Mouse (Mus musculus) mesoderm, embryonic 11.5 days (tissue): ENCODE results near the gene Gm6657.
A peak's percentile ranks its signal among the peaks of the same experiment; 100 is the strongest.

Experiments used
- DNase-seq: peaks from one replicate; pipeline ENCODE4 v3.0.0-alpha.2; 2012; ENCODE audit warnings: low read depth, low spot score

Gm6657 gene

DNA sequence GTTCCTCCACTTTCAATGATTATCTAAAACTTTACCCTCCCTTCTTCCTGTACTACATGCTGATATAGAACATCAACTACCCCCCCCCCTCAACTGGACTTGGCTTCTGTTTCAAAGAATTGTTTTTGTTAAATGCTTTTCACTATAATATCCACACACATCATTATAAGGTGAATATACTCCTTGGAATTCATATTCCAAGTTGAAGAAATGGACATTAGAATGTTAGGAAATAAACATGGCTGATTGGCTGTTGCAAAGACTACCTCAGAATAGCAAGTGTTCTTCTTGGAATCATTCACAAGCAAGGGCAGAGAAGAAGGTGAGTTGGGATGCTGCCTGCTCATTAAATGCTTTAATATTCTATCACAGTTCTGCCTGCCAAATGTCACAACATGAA is at the start of gene Gm6657:
Gene Gm6657, plus strand, starts transcription at position 301 of the 400 bp plus-strand sequence.
- DNase-seq: no peak

DNA sequence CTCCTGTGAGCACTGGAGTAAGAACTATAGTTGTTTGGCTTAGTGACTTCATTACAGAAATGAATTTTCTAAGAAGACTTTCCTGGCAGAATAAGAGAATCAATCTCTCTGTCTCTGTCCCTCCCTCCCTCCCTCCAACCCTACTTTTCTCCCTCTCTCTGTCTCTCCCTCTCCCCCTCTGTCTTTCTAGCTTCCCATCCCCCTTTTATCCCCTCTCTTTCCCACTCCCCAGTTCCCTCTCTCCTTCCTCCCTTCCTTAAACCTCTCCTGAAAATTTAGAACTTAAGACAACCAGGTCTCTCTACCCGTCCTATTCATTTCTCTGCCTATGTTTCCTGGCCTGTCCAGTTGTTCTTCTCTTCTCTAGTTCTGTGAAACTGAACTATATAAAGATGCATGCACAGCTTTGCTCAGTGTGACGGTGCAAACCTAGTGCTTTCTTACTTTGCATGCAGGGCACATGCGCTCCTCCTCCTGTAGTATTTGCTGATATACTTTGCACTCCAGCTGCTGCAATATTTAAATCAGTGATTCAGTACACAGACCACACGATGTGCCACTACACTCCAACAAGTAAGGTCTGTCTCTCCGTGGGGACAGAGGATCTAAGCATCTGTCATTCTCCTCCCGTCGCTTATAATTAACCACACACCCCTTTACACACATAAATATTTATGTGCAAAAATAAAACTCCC is 40.6 kb upstream of the Gm6657 start:
- peak; percentile 12 for DNase-seq

DNA sequence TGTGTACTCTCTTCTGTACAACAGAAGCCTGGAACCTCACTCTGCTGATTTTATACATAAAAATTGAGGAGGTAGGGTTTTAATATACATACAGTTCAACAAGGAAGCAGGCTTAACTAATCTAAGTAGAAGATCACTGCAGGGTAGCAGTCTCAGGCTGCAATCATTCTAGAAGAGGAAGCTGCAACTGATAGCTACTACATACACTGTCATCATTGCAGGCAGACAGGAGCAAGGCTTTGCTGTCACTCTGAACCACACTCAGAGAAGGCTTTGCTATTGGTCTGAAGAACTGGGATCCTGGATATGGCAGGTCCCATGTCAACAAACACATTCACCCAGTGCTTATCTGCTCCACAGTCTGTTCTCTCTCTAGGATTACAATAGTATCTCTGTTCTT is 23.9 kb upstream of the Gm6657 start:
- no peak for DNase-seq

DNA sequence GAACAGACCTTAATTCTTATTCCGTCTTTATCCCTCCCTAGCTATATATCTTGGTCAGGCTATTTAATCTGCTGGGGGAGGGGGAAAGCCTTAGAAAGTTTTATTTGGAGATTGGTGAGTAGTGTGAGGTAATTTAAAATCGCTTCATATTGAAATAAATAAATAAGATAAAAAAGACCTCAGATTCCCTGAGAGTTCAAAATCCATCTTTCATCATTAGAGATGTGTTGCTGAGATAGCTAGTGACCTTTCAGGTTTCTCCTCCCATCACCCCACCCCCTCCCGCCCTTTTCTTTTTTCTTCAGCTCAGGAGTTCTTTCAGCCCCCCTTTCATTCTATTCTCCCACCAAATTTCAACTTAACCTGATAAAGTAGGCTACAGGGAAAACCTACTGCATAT is 20.1 kb upstream of the Gm6657 start:
- DNase-seq: no peak

DNA sequence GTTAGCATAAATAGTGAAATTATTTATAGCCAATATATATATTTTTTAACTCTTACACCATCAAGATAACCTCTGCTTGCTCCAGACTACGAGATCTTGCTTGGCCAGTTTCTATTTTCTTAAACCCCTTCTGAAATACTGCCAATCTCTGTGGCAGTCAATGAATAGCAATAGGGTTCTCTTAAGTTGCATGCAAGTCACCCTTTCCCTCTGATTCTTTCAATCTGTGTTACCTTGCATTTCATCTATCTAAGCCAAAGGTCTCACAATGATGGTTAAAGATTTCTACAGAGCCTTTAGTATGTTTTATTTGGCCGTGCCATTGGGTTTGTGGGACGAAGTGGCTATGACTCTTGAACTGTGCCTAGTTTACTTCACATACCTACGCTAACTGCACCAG is 19.4 kb upstream of the Gm6657 start:
- DNase-seq: no peak

DNA sequence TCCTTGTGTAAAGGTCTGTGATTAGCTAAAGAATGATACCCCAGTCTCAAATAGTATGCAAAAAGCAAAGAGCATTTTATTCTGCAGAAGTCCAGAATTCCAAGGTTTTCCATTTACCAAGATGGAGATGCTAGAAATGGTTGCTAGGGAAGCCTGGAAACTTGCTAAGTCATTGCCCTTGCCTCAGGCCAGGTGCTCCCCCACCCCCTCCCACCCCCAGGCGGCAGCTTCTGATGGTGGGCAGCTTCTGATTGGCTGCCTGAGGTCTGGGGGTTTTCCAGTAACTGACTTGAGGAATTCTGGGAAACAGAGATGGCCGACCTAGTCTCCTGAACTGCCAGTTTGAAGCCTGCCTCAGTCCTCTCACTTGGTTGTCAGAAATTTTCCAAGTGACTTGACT is 12.6 kb upstream of the Gm6657 start:
- DNase-seq: no peak

DNA sequence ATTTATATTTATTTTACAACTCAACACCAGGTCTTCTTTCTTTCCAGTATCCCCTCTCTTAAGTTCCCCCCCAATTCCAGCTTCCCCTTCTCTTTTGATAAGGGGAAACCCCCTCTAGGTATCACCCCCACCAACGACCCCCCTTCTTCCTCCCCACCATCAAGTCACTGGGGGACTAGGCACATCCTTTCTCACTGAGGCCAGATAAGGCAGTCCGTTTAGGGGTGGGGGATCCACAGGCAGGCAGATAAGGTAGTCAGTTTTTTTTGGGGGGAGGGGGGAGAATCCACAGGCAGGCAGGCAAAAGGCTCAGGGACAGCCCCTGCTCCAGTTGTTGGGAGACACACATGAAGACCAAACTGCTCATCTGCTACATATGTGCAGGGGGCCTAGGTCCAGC is 1.3 kb downstream of the Gm6657 start:
- no peak for DNase-seq

DNA sequence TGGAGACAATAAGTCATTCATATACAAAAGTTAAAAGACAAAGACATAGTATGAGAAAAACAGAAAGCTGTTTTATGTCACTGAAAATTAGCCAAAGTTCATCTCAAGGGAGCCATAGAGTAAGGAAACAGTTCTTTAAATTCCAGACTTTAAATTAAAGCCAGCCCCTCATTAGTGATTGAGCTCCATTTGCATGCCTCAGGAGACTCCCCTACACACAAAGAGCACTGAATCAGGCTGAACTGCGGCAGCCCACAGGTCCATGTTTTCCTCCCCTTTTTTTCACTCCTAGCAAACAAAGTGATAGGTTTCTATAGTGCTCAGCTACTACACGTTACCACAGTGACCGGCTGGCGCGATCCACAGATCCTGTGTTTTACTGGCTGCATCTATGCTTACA is 9.6 kb downstream of the Gm6657 start:
- no peak for DNase-seq

DNA sequence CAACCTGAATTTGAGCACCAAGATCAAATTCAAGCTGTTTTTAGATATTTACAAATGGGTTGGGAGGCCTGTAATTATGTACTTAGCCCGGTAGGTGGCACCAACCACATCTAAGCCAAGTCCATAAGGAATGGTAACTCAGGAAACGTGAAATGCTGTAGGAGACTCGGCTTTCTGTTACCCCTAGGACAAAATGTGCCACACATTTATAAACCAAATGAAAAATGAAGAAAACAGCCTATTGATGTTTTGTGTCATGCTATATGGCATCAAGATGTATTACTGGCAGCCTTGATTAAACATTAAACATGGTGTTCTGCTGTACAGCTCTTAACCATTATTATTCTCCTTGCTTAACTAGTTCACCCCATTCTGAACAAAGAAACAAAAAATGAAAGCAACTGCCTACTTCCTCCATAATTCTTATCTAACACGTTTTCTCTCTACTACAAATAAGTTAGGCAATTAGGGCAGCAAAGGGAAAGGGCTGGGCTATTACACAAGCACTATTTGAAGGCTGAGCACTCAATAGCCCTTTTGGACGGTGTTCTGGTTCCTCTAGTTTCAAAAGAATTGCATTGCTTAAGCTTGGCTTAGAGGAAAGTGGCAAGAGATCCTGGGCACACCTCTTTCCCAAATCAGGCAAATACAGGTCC is 12.0 kb downstream of the Gm6657 start:
- peak; percentile 71 for DNase-seq

DNA sequence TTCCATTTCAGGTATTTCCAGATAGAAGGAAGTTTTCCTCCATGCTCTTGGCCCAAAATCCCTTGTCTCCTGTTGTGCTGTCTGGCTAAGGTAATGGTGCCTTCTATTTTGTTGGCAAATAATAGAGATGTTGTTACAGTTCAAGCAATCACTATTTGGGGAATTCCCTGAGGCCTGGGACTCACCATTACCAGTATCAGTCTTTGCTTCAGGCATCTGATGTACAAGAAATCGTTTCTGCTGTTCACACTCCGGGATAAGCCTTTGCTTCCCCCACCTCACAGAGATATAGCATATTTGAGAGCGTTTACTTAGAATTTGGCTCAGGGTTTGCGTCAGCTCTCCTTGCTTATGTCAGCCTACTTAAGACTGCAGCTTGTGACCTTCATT is 12.5 kb downstream of the Gm6657 start:
- no peak for DNase-seq

DNA sequence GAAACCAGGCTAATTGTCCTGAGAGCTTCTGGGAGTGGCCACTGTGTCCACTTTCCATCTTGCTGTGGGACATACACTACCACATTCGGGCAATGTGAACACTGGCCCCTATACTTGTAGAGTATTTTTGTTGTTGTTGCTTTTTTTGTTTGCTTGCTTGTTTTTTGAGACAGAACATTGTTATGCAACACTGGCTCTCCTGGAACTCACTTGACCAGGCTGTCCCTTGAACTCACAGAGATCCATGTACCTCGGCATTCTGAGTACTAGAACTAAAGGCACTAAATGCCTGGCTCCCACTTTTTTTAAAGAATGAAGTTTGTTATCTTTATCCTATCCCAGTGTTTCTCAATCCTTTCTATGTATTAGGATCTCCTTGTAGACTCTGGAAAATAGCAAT is 15.8 kb downstream of the Gm6657 start:
- DNase-seq: no peak

DNA sequence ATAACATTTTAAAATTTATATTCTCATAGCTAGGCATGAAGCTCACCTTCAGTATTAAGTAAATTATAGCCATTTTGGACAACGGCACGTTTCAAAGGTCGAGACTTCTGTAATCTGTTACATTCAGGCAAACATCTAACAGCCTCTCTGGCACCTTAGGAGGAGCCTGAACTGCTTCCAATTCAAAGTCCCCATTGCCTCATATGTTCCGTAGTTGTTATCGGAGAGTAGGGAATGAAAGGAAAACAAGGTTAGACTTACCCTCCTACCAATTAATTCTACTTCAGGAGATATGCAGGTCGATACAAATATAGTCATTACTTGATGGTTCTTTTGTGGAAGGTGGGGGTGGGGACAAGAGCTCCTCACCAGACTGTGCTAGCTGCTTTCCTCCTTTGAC is 21.4 kb downstream of the Gm6657 start:
- no peak for DNase-seq

DNA sequence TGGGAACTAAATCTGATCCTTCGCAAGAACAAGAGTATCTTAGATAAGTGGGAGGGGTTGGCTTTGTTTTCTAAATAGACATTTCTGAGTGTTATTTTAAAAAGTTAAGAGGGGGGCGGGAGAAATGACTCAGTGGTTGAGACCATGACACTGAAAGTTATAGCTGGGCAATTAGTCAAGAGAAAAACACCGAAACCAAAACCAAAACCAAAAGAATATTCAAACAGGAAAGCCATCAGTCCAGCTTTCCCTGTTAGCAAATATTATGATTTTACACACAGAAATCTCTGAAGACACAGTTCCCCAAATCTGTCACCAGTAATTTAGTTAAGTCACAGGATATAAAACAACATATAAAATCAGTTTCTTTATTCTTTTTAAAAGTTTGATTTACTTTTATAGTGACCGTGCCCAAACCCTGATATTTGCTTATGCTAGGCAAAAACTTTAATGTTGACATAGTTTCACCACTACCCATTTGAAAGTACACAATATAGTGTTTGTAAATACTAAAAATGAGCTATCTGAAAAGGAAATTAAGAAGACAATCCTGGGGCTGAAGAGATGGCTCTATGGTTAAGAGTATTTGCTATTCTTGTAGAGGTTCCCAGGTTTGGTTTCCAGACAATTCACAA is 25.3 kb downstream of the Gm6657 start:
- no peak for DNase-seq

DNA sequence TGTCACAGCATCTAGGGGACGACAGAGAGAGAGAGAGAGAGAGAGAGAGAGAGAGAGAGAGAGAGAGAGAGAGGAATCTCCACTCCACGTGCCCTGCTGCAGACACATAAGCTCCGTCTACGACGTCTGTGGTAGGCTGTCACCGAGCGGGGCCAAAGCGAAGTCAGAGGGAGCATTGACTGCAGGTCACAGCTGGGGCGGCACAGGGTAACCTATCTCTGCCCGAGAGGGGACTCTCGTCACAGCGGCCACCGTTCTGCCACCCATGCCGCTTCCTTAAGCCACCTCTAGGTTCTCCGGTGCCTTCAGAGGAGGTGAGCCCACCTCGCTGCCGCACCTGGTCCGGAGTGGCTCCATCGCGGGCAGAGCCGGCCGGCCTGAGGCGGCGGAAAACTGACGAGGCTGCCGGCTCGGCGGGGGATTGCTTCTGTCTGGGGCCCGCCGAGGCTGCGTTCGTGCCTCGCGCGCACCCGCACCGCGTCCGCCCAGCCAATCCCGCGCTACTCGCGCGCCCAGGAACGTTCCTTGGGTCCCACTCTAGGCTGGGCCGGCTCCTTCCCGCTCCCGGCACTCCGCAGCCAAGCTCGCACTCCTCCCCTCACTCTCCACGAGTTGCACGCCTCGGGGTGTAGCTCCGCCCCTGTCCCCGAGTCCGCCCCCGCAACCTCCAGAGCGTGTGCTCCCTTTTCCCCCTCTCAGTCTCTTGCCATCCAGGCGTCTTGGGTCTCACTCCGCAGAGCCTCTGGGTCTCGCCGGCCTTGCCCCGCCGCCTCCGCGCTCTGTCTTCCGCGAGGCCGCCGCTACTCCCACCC is 31.9 kb downstream of the Gm6657 start, which contains the start of gene Gphn:
Gene Gphn, plus strand, starts transcription at position 673 of the 812 bp plus-strand sequence.
- peak; percentile 93 for DNase-seq

DNA sequence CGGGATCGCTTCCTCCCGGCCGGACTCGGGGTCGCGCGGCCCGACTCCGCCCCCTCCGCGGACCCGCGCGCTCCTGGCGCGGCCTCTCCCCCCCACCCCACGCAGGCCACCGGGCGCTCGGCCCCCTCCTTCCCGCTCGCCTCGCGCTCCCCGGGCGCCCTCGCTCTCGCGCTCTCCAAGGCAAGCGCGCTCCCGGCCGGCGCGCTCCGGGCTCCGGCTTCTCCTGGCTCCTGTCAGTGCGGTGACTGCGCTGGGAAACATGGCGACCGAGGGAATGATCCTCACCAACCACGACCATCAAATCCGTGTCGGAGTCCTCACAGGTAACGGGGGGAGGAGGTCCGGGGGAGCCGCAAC is 32.5 kb downstream of the Gm6657 start:
- DNase-seq: peak; percentile 92

DNA sequence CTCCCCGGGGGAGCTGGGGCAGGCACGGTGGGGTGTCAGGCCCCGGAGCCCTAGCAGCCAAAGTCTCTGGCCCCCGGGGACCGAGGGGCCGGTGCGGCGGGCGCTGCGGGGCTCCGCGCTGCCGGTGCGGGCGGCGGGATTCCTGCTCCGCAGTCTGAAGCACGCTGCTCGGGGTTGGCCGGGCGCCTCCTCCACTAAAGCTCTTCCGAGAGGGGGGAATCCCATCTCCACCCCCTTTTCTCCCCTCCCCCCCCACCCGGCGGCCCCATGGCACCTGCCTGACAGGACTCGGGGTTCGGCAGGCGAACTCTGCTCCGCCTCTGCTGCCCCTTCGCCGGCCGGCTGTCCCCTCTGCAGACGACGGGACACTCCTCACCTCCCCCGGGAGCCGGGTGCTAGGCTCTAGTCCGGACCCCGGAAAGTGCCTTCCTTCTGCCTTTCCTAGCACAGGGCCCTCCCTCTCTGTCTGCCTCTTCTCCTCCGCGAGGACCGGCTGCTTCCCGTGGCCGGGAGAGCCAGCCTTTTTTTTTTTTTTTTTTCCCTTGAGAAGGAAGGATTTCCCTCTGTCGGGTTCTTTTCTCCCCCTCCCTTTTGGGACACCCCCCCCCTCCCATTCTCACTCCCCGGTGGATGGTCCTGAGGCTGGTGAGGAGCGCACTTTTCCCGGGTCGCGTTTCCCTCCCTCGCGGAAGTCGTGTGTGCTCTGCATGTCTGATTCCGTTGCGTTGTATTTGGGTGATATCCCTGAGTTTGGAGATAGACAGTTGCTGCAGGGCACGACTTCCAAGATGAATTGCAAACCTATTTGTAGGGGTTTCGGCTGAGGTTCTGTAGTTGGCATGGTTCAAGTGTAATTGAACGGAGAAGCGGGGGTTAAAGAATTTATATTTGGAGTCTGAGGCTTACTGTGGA is 33.2 kb downstream of the Gm6657 start:
- DNase-seq: peak; percentile 31

DNA sequence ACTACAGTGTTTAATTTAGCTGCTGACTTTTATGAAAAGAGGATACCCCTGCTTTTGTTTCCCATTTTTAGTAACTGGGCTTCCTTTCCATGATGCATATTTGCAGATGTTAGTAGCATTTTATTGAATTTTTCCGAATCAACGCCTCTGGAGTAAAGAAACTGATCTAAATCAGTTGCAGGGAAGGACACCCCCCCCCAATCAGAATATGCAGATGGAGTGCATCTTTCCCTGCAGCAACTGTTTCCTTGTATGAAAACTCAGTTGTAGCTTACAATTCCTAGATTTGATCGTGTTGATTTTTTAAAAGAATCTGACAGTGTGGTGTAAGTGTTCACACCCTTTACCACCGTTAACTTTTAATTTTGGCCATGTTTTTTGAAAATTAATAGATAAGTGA is 34.1 kb downstream of the Gm6657 start:
- no peak for DNase-seq

DNA sequence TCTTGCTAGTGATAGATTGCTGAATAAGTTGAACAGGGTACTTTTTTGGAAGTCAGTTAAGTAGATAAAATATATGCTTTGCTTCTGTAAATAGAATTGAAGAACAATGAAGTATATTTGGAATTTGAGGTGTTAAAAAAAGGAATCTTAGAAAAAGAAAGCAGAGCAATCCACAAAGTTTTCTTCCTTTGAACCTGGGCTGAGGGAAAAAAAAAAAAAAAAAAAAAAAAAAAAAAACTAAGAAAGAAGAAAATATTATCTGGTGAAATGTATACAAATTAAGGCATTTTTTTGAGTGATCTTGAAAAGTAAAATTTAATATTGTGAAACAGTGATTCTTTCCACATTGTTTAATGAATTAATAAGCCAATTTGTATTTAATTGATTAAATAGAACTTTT is 38.5 kb downstream of the Gm6657 start:
- DNase-seq: no peak

DNA sequence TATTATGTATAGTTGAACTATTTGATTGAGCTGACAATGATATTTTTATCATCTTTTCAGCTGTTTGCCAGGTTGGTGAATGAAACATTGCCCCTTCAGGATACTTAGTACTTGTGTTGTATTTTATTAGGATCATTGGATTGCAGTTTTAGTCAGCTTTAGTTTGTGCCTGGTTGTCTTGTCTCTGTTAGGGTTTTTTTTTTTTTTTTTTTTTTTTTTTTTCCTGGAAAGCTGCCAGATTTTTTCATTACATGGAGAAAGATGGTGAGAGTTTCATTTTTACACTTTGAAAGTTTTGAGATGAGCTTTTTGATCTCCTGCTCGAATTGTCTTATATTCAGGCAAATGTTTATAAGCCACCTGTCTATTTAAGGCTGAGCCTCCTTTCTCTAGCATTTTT is 54.3 kb downstream of the Gm6657 start:
- no peak for DNase-seq

DNA sequence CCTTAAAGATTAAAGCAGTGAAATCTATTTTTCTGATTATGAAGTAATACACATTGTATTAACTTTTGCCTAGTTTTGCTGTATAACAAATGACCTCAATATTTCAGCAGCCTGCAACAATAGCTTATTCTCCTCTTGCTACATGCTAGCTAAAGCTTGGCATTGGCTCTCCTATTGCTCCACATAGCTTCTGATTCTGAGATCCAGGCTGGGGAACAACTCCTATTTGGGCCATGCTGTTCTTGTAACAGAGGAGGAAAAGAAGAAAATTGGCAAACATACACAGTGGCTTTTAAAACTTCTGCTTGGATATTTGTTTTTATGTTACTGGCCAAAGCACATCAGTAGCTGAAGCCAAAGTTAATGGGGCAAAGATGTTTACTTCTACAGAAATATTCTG is 55.1 kb downstream of the Gm6657 start:
- DNase-seq: no peak
